Mouse (Mus musculus) midbrain, embryonic 13.5 days (tissue): ENCODE measurements at regions not wholly inside any gene's neighbourhood (a gene's known extent, or its start where the extent isn't known, plus 50 kb on each side); places are given as distances from the start of the nearest gene placed in this dataset.

Experiments used
- ATAC-seq: fragments of 200-750 bp; cut with Nextera tagmentation; 2 replicates; pipeline ENCODE4 v1.8.0; 2017; ENCODE audit warnings: mild to moderate bottlenecking, moderate TSS enrichment, moderate library complexity
- H3K27ac ChIP-seq: fragments of 300-500 bp; sonication (generic); 2 replicates; pipeline ENCODE4 v1.5.1; 2015; ENCODE audit warnings: inconsistent platforms, mild to moderate bottlenecking, moderate library complexity
- H3K27me3 ChIP-seq: fragments of 300-500 bp; sonication (generic); 2 replicates; pipeline ENCODE4 v1.6.1; 2015; ENCODE audit warnings: mild to moderate bottlenecking, inconsistent platforms
- H3K36me3 ChIP-seq: fragments of 300-500 bp; sonication (generic); 2 replicates; pipeline ENCODE4 v1.6.1; 2015; ENCODE audit warnings: mild to moderate bottlenecking, inconsistent platforms
- H3K4me1 ChIP-seq: fragments of 300-500 bp; sonication (generic); replicated peaks from 2 replicates; pipeline ENCODE4 v1.6.1; 2015; ENCODE audit warnings: inconsistent platforms
- H3K4me2 ChIP-seq: fragments of 300-500 bp; sonication (generic); replicated peaks from 2 replicates; pipeline ENCODE4 v1.6.1; 2015; ENCODE audit warnings: moderate library complexity, mild to moderate bottlenecking, inconsistent platforms
- H3K4me3 ChIP-seq: fragments of 300-500 bp; sonication (generic); replicated peaks from 2 replicates; pipeline ENCODE4 v1.5.1; 2015; ENCODE audit warnings: mild to moderate bottlenecking, inconsistent platforms
- H3K9ac ChIP-seq: fragments of 300-500 bp; sonication (generic); replicated peaks from 2 replicates; pipeline ENCODE4 v1.6.1; 2015; ENCODE audit warnings: mild to moderate bottlenecking, inconsistent platforms
- H3K9me3 ChIP-seq: fragments of 300-500 bp; sonication (generic); 2 replicates; pipeline ENCODE4 v1.6.1; 2016; ENCODE audit warnings: mild to moderate bottlenecking, inconsistent platforms
- WGBS: fragments of 180-500 bp; shearing (Covaris S2); methylation state at CpG from one replicate; pipeline ENCODE4 v1.1.7; 2015; 5-methylcytosine and 5-hydroxymethylcytosine counted together

- WGBS, result 82% methylated on average over 3 of the region's 3 CpGs
- no peak overlapping the region for H3K9ac ChIP-seq
- no peak overlapping the region for H3K4me3 ChIP-seq
- ATAC-seq, result no peak
- H3K9me3 ChIP-seq, result no peaks in the 10 kb centered on the region
- no peak overlapping the region for H3K27ac ChIP-seq
- no peaks in the 10 kb centered on the region for H3K4me1 ChIP-seq
- H3K4me2 ChIP-seq, result no peak overlapping the region
- H3K36me3 ChIP-seq, result no peaks in the 10 kb centered on the region
- no peaks in the 10 kb centered on the region for H3K27me3 ChIP-seq
Observed at GRCm38 (mm10) chrX:112984668-112985067, 200.6 kb downstream of the Chm start.

- no peaks in the 10 kb centered on the region for H3K27me3 ChIP-seq
- WGBS, result 89% methylated on average over 3 of the region's 3 CpGs
- ATAC-seq, result no peak
Observed at GRCm38 (mm10) chrX:112984073-112984472, 201.2 kb downstream of the Chm start.

GRCm38 (mm10) chrX:112978583-112978982, 206.7 kb downstream of the Chm start:
- H3K27ac ChIP-seq, result no peak overlapping the region
- no peaks in the 10 kb centered on the region for H3K9me3 ChIP-seq
- ATAC-seq, result no peak
- no peak overlapping the region for H3K4me2 ChIP-seq
- H3K27me3 ChIP-seq, result no peaks in the 10 kb centered on the region
- H3K9ac ChIP-seq, result no peak overlapping the region
- H3K4me3 ChIP-seq, result no peak overlapping the region
- H3K4me1 ChIP-seq, result no peaks in the 10 kb centered on the region
- WGBS, result 49% methylated on average over 3 of the region's 3 CpGs
- H3K36me3 ChIP-seq, result no peaks in the 10 kb centered on the region

More at GRCm38 (mm10) chrX:112984073-112984472, 201.2 kb downstream of the Chm start:
- Histone ChIP-seq H3K36me3 (no peaks in the 10 kb centered on the region), H3K9ac (no peak overlapping the region), H3K9me3 (no peaks in the 10 kb centered on the region), H3K27ac (no peak overlapping the region), H3K4me2 (no peak overlapping the region), H3K4me3 (no peak overlapping the region), H3K4me1 (no peaks in the 10 kb centered on the region)

GRCm38 (mm10) chrX:112964093-112964492, 221.2 kb downstream of the Chm start:
- no peaks in the 10 kb centered on the region for H3K9me3 ChIP-seq
- no peak overlapping the region for H3K9ac ChIP-seq
- no peaks in the 10 kb centered on the region for H3K4me1 ChIP-seq
- no peak overlapping the region for H3K4me2 ChIP-seq
- H3K4me3 ChIP-seq, result no peak overlapping the region
- ATAC-seq, result no peak
- no peaks in the 10 kb centered on the region for H3K36me3 ChIP-seq
- H3K27ac ChIP-seq, result no peak overlapping the region
- 83% methylated on average over 3 of the region's 3 CpGs for WGBS
- no peaks in the 10 kb centered on the region for H3K27me3 ChIP-seq

GRCm38 (mm10) chrX:112949792-112950191, 235.5 kb downstream of the Chm start:
- Histone ChIP-seq H3K27ac (no peak overlapping the region), H3K4me3 (no peak overlapping the region), H3K36me3 (no peaks in the 10 kb centered on the region), H3K9ac (no peak overlapping the region), H3K4me1 (no peaks in the 10 kb centered on the region), H3K4me2 (no peak overlapping the region), H3K9me3 (no peaks in the 10 kb centered on the region), H3K27me3 (no peaks in the 10 kb centered on the region)
- WGBS, result 54% methylated on average over 1 of the region's 1 CpGs
- ATAC-seq, result no peak

GRCm38 (mm10) chrX:112947521-112947920, 237.8 kb downstream of the Chm start:
- no peak overlapping the region for H3K9ac ChIP-seq
- no peaks in the 10 kb centered on the region for H3K4me1 ChIP-seq
- H3K9me3 ChIP-seq, result no peaks in the 10 kb centered on the region
- no peak overlapping the region for H3K4me2 ChIP-seq
- 92% methylated on average over 4 of the region's 4 CpGs for WGBS
- no peak for ATAC-seq
- no peaks in the 10 kb centered on the region for H3K27me3 ChIP-seq
- H3K36me3 ChIP-seq, result no peaks in the 10 kb centered on the region
- H3K4me3 ChIP-seq, result no peak overlapping the region
- H3K27ac ChIP-seq, result no peak overlapping the region

- Histone ChIP-seq H3K4me1 (no peaks in the 10 kb centered on the region), H3K9me3 (no peaks in the 10 kb centered on the region), H3K27me3 (no peaks in the 10 kb centered on the region), H3K4me2 (no peak overlapping the region), H3K27ac (no peak overlapping the region), H3K36me3 (no peaks in the 10 kb centered on the region), H3K9ac (no peak overlapping the region), H3K4me3 (no peak overlapping the region)
- peak; percentile 83 for ATAC-seq
- WGBS, result 44% methylated on average over 1 of the region's 1 CpGs
Observed at GRCm38 (mm10) chrX:112925542-112926182, 227.2 kb upstream of the Pof1b start.

- ATAC-seq, result no peak
- Histone ChIP-seq H3K4me3 (no peak overlapping the region), H3K4me1 (no peaks in the 10 kb centered on the region), H3K36me3 (no peaks in the 10 kb centered on the region), H3K4me2 (no peak overlapping the region), H3K27me3 (no peaks in the 10 kb centered on the region), H3K9me3 (no peaks in the 10 kb centered on the region), H3K27ac (no peak overlapping the region), H3K9ac (no peak overlapping the region)
- WGBS, result 47% methylated on average over 11 of the region's 11 CpGs
Observed at GRCm38 (mm10) chrX:112903631-112904410, 205.4 kb upstream of the Pof1b start.

- H3K27me3 ChIP-seq, result no peaks in the 10 kb centered on the region
- no peak overlapping the region for H3K9ac ChIP-seq
- WGBS, result 81% methylated on average over 2 of the region's 2 CpGs
- H3K4me1 ChIP-seq, result no peaks in the 10 kb centered on the region
- H3K27ac ChIP-seq, result no peak overlapping the region
- no peak overlapping the region for H3K4me2 ChIP-seq
- no peaks in the 10 kb centered on the region for H3K9me3 ChIP-seq
- H3K36me3 ChIP-seq, result no peaks in the 10 kb centered on the region
- no peak for ATAC-seq
- no peak overlapping the region for H3K4me3 ChIP-seq
Observed at GRCm38 (mm10) chrX:112886539-112886938, 188.1 kb upstream of the Pof1b start.
